Mouse (Mus musculus) testis, adult 2 months (tissue): ENCODE data around the gene Prm3. TPM values are rescaled to one million over a fixed set of nuclear protein-coding genes. Genes with fewer than 3 reads are reported as not detected.
A peak's percentile ranks its signal among the peaks of the same experiment; 100 is the strongest.

ENCODE experiments used
- H3K27ac ChIP-seq: fragments of 200-500 bp; 2 replicates; pipeline ENCODE4 v1.5.1; 2012; ENCODE audit warnings: low read depth, low read length; ENCODE audit not compliant: control insufficient read depth, insufficient read depth
- H3K27me3 ChIP-seq: fragments of 200-500 bp; 2 replicates; pipeline ENCODE4 v1.6.1; 2012; ENCODE audit warnings: mild to moderate bottlenecking, low read length, moderate library complexity; ENCODE audit not compliant: control insufficient read depth, insufficient read depth
- H3K36me3 ChIP-seq: fragments of 200-500 bp; 2 replicates; pipeline ENCODE4 v1.6.1; 2012; ENCODE audit warnings: mild to moderate bottlenecking, low read length; ENCODE audit not compliant: control insufficient read depth, insufficient read depth
- H3K4me1 ChIP-seq: fragments of 200-500 bp; 2 replicates; pipeline ENCODE4 v1.6.1; 2012; ENCODE audit warnings: low read length; ENCODE audit not compliant: control insufficient read depth, insufficient read depth
- H3K4me3 ChIP-seq: fragments of 200-500 bp; 2 replicates; pipeline ENCODE4 v1.5.1; 2012; ENCODE audit warnings: low read depth, mild to moderate bottlenecking, low read length, moderate library complexity, mixed read lengths; ENCODE audit not compliant: control insufficient read depth
- CTCF ChIP-seq: fragments of 200-500 bp; IDR thresholded peaks from 2 replicates; pipeline ENCODE4 v1.5.1; 2012; ENCODE audit warnings: low read depth, mild to moderate bottlenecking, inconsistent platforms, low read length, moderate library complexity; ENCODE audit not compliant: control insufficient read depth, insufficient read depth, insufficient replicate concordance
- POLR2A ChIP-seq: fragments of 200-500 bp; IDR thresholded peaks from 2 replicates; pipeline ENCODE4 v1.6.1; 2012; ENCODE audit warnings: low read depth, mild to moderate bottlenecking, inconsistent platforms, low read length, moderate library complexity; ENCODE audit not compliant: control insufficient read depth
- polyA plus RNA-seq: library from polyadenylated mRNA; depleted of rRNA; stranded (reverse); fragments of >200 nt; gene quantifications from 2 replicates; pipeline ENCODE4 v1.2.3, GENCODE M21; 2012

Prm3 gene
- polyA plus RNA-seq, 1 experiment: 521 TPM

GRCm38 (mm10) chr16:10834542-10834910, 43.8 kb upstream of the Prm3 start:
- Histone ChIP-seq H3K27ac (peak overlapping the region; percentile 74), H3K4me1 (peaks cover 5% of the 10 kb centered on the region; the same call in 1 of the 2 replicates), H3K36me3 (no peaks in the 10 kb centered on the region), H3K4me3 (peak overlapping the region; percentile 79), H3K27me3 (no peaks in the 10 kb centered on the region)
- no peak for TF ChIP-seq POLR2A
- no peak for TF ChIP-seq CTCF

DNA sequence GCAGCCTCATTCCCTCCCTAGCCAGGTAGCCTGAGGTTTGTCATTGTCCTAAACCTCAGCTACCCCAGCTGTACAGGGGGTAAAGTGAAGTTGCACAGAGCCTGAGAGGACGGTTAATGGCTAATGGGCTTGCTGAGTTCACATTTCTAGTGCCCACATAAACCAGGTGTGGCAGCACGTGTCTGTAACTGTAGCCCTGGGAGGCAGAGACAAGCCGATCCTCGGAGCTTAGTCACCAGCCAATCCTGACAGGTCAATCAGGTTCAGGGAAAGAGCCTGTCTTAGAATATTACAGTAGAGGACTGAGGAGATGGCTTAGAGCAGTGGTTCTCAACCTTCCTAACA, 37.7 kb upstream of the Prm3 start:
- Histone ChIP-seq H3K4me1 (no peaks in the 10 kb centered on the region), H3K27ac (no peak overlapping the region), H3K27me3 (no peaks in the 10 kb centered on the region), H3K36me3 (no peaks in the 10 kb centered on the region), H3K4me3 (no peak overlapping the region)
- TF ChIP-seq POLR2A: no peak
- no peak for TF ChIP-seq CTCF

- TF ChIP-seq POLR2A (no peak), CTCF (no peak)
- no peak overlapping the region for H3K4me3 ChIP-seq
- no peaks in the 10 kb centered on the region for H3K36me3 ChIP-seq
- H3K27ac ChIP-seq: no peak overlapping the region
- no peaks in the 10 kb centered on the region for H3K27me3 ChIP-seq
- H3K4me1 ChIP-seq: no peaks in the 10 kb centered on the region
Measured at GRCm38 (mm10) chr16:10827766-10828460, 37.2 kb upstream of the Prm3 start.

GRCm38 (mm10) chr16:10827269-10827668, 36.6 kb upstream of the Prm3 start:
- no peak overlapping the region for H3K4me3 ChIP-seq
- H3K27me3 ChIP-seq: no peaks in the 10 kb centered on the region
- H3K27ac ChIP-seq: no peak overlapping the region
- no peak for TF ChIP-seq POLR2A
- no peak for TF ChIP-seq CTCF
- no peaks in the 10 kb centered on the region for H3K4me1 ChIP-seq
- no peaks in the 10 kb centered on the region for H3K36me3 ChIP-seq

- Histone ChIP-seq H3K27me3 (no peaks in the 10 kb centered on the region), H3K4me3 (no peak overlapping the region), H3K27ac (no peak overlapping the region), H3K4me1 (no peaks in the 10 kb centered on the region), H3K36me3 (no peaks in the 10 kb centered on the region)
- TF ChIP-seq CTCF (no peak), POLR2A (no peak)
Measured at GRCm38 (mm10) chr16:10825840-10826239, 35.1 kb upstream of the Prm3 start.

DNA sequence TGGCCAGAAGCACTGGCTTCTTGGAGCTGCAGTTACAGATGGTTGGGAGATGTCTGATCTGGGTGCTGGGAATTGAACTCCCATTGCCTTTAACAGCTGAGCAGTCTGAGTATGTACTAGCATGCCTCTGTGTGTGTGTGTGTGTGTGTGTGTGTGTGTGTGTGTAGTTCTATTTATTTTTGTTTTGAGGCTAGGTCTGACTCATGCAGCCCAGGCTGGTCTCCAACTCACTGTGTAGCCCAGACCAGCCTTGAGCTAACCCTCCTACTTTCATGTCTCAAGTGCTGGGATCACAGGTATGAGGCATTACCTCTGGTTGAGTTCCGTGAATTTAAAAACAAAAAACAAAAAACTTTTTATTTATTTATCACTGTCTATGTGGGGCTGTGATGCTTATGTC, 33.8 kb upstream of the Prm3 start:
- no peaks in the 10 kb centered on the region for H3K4me1 ChIP-seq
- TF ChIP-seq POLR2A (no peak), CTCF (no peak)
- H3K27ac ChIP-seq: no peak overlapping the region
- no peak overlapping the region for H3K4me3 ChIP-seq
- H3K27me3 ChIP-seq: no peaks in the 10 kb centered on the region
- no peaks in the 10 kb centered on the region for H3K36me3 ChIP-seq

DNA sequence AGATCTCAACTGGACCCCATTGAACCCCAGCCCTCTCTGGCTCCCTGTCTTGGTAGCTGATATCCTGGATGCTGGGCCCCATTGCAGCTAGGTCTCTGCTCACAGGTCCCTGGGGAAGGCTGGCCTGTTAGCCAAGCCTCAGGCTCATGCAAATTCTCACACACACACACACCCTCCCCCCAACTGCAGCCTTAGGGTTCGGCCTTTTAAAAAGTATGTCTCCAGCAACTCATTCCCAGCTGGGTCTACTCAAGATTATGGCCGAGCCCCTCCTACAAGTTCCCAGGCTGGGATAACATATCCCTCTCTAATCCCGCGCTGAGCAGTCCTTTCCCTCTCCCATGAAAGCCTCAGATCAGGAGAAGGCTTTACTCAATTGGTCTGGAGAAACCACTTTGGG, 30.7 kb upstream of the Prm3 start:
- Histone ChIP-seq H3K4me1 (no peaks in the 10 kb centered on the region), H3K27me3 (no peaks in the 10 kb centered on the region), H3K27ac (no peak overlapping the region), H3K36me3 (no peaks in the 10 kb centered on the region), H3K4me3 (no peak overlapping the region)
- TF ChIP-seq POLR2A (no peak), CTCF (no peak)
